Mouse (Mus musculus) liver, embryonic 11.5 days (tissue): Measurements from ENCODE around the gene Olfr543. TPM values are rescaled to one million over a fixed set of nuclear protein-coding genes. Genes with fewer than 3 reads are reported as not detected.

ENCODE experiments used
- ATAC-seq: fragments of 200-750 bp; cut with Nextera tagmentation; replicated peaks from 2 replicates; pipeline ENCODE4 v1.8.0; 2017; ENCODE audit warnings: moderate number of reproducible peaks, mild to moderate bottlenecking, moderate TSS enrichment, moderate library complexity; ENCODE audit not compliant: low FRiP score
- DNase-seq: peaks from one replicate; pipeline ENCODE4 v3.0.0-alpha.2; 2017; ENCODE audit warnings: low spot score
- H3K27ac ChIP-seq: fragments of 300-500 bp; sonication (generic); 2 replicates; pipeline ENCODE4 v1.5.1; 2014; ENCODE audit warnings: mild to moderate bottlenecking, low read depth, low read length, control low read depth
- H3K27me3 ChIP-seq: fragments of 300-500 bp; sonication (generic); replicated peaks from 2 replicates; pipeline ENCODE4 v1.6.1; 2014; ENCODE audit warnings: low read length, mixed read lengths; ENCODE audit not compliant: control insufficient read depth, insufficient read depth
- H3K36me3 ChIP-seq: fragments of 300-500 bp; sonication (generic); 2 replicates; pipeline ENCODE4 v1.6.1; 2014; ENCODE audit warnings: mild to moderate bottlenecking, low read length, moderate library complexity, mixed read lengths; ENCODE audit not compliant: control insufficient read depth, insufficient read depth
- H3K4me1 ChIP-seq: fragments of 300-500 bp; sonication (generic); replicated peaks from 2 replicates; pipeline ENCODE4 v1.6.1; 2014; ENCODE audit warnings: low read length, mixed read lengths; ENCODE audit not compliant: control insufficient read depth, insufficient read depth
- H3K4me2 ChIP-seq: fragments of 300-500 bp; sonication (generic); 2 replicates; pipeline ENCODE4 v1.6.1; 2014; ENCODE audit warnings: mild to moderate bottlenecking, control low read depth, moderate library complexity
- H3K4me3 ChIP-seq: fragments of 300-500 bp; sonication (generic); 2 replicates; pipeline ENCODE4 v1.5.1; 2014; ENCODE audit warnings: low read depth, low read length, control low read depth
- H3K9ac ChIP-seq: fragments of 300-500 bp; sonication (generic); 2 replicates; pipeline ENCODE4 v1.6.1; 2014; ENCODE audit warnings: low read depth, low read length, control low read depth
- H3K9me3 ChIP-seq: fragments of 300-500 bp; sonication (generic); 2 replicates; pipeline ENCODE4 v1.6.1; 2016; ENCODE audit warnings: low read length, inconsistent platforms, mixed read lengths; ENCODE audit not compliant: control insufficient read depth
- WGBS: fragments of 180-500 bp; shearing (Covaris S2); extraction: QIAGEN DNeasy Blood & Tissue Kit; methylation state at CpG from one replicate; pipeline ENCODE4 v1.1.7; 2014; 5-methylcytosine and 5-hydroxymethylcytosine counted together
- polyA plus RNA-seq: library from polyadenylated mRNA; unstranded; fragments of >200 nt; fragmentation: Nextera tagmentation; extraction: Ambion mirVana; gene quantifications from 2 replicates; pipeline ENCODE4 v1.2.1, GENCODE M21; 2014

Gene Olfr543
- polyA plus RNA-seq, 1 experiment from 2014 or later: 0.47 TPM

DNA sequence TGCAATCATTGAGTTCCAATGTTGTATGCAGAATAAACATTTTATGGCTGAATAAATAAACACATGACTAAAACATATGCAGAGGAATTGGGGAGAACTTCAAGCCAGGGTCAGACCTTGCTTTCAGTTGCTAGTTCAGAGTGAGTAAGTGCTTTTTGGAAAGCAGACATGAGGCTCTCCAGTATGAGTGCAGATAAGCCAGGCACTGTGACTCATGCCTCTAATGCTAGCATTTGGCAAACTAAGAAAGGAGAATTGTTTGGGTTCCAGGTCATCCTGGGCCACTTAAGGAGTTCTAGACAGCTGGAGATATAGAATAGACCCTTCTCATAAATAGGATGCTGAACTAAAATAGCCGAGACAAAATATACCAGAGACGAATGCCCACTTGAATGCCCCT is 2.2 kb upstream of the Olfr543 start:
- H3K27ac ChIP-seq: no peak overlapping the region
- ATAC-seq (no peak), DNase-seq (no peak)
- H3K9me3 ChIP-seq: no peaks in the 10 kb centered on the region
- no peaks in the 10 kb centered on the region for H3K27me3 ChIP-seq
- 90% methylated on average over 2 of the region's 2 CpGs for WGBS
- H3K9ac ChIP-seq: no peak overlapping the region
- no peak overlapping the region for H3K4me2 ChIP-seq
- H3K4me1 ChIP-seq: peaks cover 12% of the 10 kb centered on the region
- no peaks in the 10 kb centered on the region for H3K36me3 ChIP-seq
- no peak overlapping the region for H3K4me3 ChIP-seq

DNA sequence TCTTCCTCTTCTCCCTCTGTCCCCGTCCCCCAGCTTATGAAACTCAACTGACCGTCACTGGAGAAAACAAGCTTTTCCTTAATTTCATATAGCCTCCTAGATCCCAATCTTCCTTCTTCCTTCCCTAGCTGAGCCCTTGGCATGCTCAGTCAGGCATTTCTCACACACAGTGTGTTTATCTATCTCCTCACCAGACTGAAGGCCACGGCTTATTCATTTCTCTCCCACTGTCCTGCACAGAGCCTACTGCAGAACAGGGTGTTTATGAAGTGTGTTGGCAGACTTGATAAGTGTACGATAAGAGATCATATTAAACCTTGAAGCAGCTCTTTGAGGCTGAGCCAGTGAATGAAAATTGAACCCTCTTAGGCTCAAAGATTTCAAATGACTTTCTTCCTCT is 658 bp downstream of the Olfr543 start:
- Histone ChIP-seq H3K27ac (no peak overlapping the region), H3K9me3 (no peaks in the 10 kb centered on the region), H3K9ac (no peak overlapping the region), H3K4me3 (no peak overlapping the region), H3K36me3 (no peaks in the 10 kb centered on the region), H3K4me1 (peaks cover 3% of the 10 kb centered on the region), H3K27me3 (no peaks in the 10 kb centered on the region), H3K4me2 (no peak overlapping the region)
- no peak for DNase-seq
- no peak for ATAC-seq
- WGBS: 67% methylated on average over 4 of the region's 4 CpGs

DNA sequence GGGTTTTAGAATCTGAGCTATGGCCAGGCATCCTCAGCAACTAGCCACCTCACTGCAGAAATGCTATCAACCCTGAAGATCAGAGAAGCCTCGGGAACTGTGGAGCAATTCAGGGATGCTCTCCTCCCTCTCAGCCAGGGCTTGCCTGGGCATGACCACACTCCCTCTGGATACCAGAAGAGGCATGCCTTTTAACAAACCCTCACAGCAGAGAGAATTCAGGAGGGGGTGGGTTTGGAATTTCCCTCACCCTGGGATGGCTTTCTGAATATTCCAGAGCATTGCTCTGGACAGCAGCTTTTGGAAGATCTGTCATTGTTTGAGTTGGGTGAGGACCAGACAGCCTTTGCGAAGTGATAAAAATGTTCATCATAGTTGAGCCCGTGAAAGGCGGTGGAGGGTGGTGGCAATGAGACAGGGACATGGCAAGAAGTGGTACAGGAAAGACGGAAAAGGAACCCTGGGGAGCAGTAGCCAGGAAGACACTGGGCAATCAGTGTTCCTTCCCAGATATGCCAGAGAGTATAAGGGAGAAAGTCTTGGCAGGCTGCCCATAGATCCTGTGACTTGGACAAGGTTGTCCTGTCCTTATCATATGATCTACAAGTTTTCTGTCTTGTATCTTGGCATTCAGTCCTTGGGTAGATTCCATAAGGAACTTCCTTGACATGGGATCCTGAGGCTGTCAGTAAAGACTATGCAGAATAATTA is 2.0 kb downstream of the Olfr543 start:
- WGBS: 78% methylated on average over 5 of the region's 5 CpGs
- Histone ChIP-seq H3K4me2 (no peak overlapping the region), H3K4me1 (no peaks in the 10 kb centered on the region; the same call in 1 of the 2 replicates), H3K9ac (no peak overlapping the region), H3K9me3 (no peaks in the 10 kb centered on the region), H3K36me3 (no peaks in the 10 kb centered on the region), H3K27ac (no peak overlapping the region), H3K27me3 (no peaks in the 10 kb centered on the region), H3K4me3 (no peak overlapping the region)
- no peak for ATAC-seq
- DNase-seq: no peak

DNA sequence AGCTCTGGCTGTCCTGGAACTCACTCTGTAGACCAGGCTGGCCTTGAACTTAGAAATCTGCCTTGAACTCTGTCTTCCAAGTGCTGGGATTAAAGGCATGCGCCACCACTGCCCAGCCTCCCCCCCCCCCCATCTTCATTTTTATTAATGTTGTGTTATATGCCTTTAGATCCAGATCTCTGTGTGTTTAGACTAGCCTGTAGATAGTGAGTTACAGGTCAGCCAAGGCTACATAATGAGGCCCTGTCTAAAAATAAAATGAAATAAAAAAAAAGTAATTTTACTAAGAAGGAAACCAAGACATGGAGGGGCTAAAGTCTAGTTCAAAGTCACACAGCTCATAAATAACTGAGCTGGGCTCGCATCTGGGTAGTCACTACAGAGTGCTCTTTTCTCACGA is 2.6 kb downstream of the Olfr543 start:
- H3K9ac ChIP-seq: no peak overlapping the region
- H3K36me3 ChIP-seq: no peaks in the 10 kb centered on the region
- no peaks in the 10 kb centered on the region for H3K27me3 ChIP-seq
- WGBS: 76% methylated on average over 3 of the region's 3 CpGs
- H3K27ac ChIP-seq: no peak overlapping the region
- H3K4me3 ChIP-seq: no peak overlapping the region
- DNase-seq (no peak), ATAC-seq (no peak)
- H3K9me3 ChIP-seq: no peaks in the 10 kb centered on the region
- no peaks in the 10 kb centered on the region; the same call in 1 of the 2 replicates for H3K4me1 ChIP-seq
- H3K4me2 ChIP-seq: no peak overlapping the region

DNA sequence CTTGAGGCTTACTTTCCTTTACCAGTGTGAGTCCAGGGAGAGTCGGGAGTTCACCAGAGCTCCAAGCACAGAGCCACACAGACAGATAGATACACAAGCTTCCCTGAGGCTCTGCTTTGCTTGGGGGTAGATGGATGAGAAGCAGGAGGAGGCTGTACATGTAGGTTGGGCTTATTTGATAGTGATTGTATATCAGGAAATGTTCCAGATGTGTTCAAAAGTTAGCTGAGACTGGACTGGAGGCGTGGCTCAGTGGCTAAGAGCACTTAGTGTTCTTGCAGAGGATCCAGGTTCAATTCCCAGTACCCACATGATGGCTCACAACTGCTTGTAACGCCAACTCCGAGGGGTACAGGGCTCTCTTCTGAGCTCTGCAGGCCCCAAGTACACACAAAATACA is 3.1 kb downstream of the Olfr543 start:
- 89% methylated on average over 4 of the region's 4 CpGs for WGBS
- Histone ChIP-seq H3K36me3 (no peaks in the 10 kb centered on the region), H3K4me2 (no peak overlapping the region), H3K9ac (no peak overlapping the region), H3K4me3 (no peak overlapping the region), H3K27me3 (no peaks in the 10 kb centered on the region), H3K4me1 (no peaks in the 10 kb centered on the region; the same call in 1 of the 2 replicates), H3K9me3 (no peaks in the 10 kb centered on the region), H3K27ac (no peak overlapping the region)
- DNase-seq (no peak), ATAC-seq (peak; percentile 21; the same call in 1 of the 2 replicates)

DNA sequence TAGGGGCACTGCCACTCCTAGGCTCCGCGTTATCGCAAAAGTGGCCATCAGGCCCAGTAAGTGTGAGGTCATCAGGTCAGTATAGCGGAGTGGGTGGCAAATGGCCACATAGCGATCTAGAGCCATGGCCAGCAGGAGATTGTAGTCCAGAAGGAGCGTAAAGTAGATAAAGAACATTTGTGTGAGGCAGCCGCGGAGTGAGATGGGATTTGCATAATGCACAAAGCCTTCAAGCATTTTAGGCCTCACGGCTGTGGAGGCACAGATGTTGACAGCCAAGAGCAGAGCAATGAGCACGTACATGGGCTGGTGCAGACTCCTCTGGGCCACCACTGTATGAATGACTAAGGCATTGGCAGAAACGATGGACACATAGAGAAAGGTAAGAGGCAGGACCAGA is 4.1 kb downstream of the Olfr543 start:
- WGBS: 80% methylated on average over 11 of the region's 11 CpGs
- no peaks in the 10 kb centered on the region for H3K36me3 ChIP-seq
- no peaks in the 10 kb centered on the region for H3K27me3 ChIP-seq
- DNase-seq: no peak
- H3K9ac ChIP-seq: no peak overlapping the region
- no peak overlapping the region for H3K4me3 ChIP-seq
- no peaks in the 10 kb centered on the region; the same call in 1 of the 2 replicates for H3K4me1 ChIP-seq
- no peak overlapping the region for H3K4me2 ChIP-seq
- H3K27ac ChIP-seq: no peak overlapping the region
- 0 out of 2 replicates have a peak, but pooled peaks have one; percentile 15 for ATAC-seq
- H3K9me3 ChIP-seq: no peaks in the 10 kb centered on the region

DNA sequence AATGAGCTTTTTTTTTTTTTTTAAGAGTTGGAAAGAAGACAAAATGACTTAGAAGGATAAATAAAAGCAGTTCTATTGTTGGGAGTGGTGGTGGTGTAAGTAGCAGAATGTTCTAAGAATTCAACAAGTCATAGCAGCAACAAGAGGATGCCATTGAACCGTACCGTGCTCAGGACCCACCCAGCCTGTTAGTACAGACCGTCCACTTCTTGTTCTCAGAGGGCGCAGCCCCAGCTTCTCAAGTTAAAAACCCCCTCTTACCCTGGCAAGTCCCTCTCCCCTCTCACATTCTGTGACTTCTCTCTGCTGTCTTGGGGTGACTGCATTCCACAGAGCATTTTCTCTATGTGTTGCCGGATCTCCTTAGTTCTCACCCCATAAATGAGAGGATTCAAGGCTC is 4.9 kb downstream of the Olfr543 start:
- ATAC-seq (no peak), DNase-seq (no peak)
- Histone ChIP-seq H3K4me2 (no peak overlapping the region), H3K27ac (no peak overlapping the region), H3K4me3 (no peak overlapping the region), H3K27me3 (no peaks in the 10 kb centered on the region), H3K9ac (no peak overlapping the region), H3K36me3 (no peaks in the 10 kb centered on the region), H3K9me3 (no peaks in the 10 kb centered on the region), H3K4me1 (no peaks in the 10 kb centered on the region; the same call in 1 of the 2 replicates)
- 92% methylated on average over 5 of the region's 5 CpGs for WGBS

DNA sequence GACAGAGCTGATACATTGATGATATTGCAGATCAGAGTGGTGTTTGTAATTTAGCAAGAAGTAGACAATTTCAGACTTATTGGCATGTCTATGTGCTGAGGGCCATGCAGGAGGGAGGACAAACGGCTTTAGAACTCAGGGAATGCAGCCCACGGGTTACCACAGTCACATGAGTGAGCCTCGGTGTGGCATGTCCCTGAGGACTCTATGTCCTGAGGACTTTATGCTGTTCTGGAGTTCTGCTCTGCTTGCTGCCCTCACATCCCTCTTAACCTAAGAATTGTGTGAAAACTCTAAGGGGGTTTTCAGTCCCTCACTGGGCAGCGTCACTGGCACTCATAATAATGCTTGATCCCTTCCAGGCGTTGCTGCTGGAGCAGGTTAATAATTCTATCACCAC is 8.8 kb downstream of the Olfr543 start:
- 69% methylated on average over 5 of the region's 5 CpGs for WGBS
- H3K4me3 ChIP-seq: no peak overlapping the region
- no peak for DNase-seq
- no peak overlapping the region for H3K4me2 ChIP-seq
- no peak for ATAC-seq
- H3K4me1 ChIP-seq: no peaks in the 10 kb centered on the region
- no peaks in the 10 kb centered on the region for H3K27me3 ChIP-seq
- H3K27ac ChIP-seq: no peak overlapping the region
- peaks cover 9% of the 10 kb centered on the region for H3K36me3 ChIP-seq
- H3K9me3 ChIP-seq: no peaks in the 10 kb centered on the region
- no peak overlapping the region for H3K9ac ChIP-seq

DNA sequence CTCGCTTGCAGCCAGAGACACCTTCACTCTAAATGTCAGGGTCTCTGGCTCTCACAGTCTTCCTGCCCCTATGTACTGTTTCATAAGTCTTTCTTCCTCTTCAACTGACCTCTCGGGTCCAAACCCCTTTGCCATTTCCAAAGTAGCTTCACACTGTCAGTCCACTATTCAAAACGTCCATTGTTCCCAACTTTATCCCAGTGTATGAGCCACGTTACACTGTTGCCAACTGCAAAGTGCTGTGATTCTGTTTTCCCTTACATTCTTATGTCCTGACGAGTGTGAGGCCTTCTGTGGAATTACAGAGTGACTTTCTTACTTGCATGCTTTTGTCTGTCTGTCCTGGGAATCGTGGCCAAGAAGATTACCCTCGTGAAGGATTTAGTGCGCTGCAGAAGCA is 13.9 kb downstream of the Olfr543 start:
- Histone ChIP-seq H3K4me3 (no peak overlapping the region), H3K27me3 (no peaks in the 10 kb centered on the region), H3K36me3 (peaks cover 51% of the 10 kb centered on the region), H3K9me3 (no peaks in the 10 kb centered on the region), H3K9ac (no peak overlapping the region), H3K27ac (no peak overlapping the region), H3K4me2 (no peak overlapping the region), H3K4me1 (no peaks in the 10 kb centered on the region)
- WGBS: 88% methylated on average over 8 of the region's 8 CpGs
- ATAC-seq (no peak), DNase-seq (no peak)
